Mouse (Mus musculus) embryo, embryonic 11 days (tissue): ENCODE measurements at regions not wholly inside any gene's neighbourhood (a gene's known extent, or its start where the extent isn't known, plus 50 kb on each side); places are given as distances from the start of the nearest gene placed in this dataset.

Experiments used
- DNase-seq: peaks from one replicate; pipeline ENCODE4 v3.0.0-alpha.2; 2015

GRCm38 (mm10) chr3:136442099-136442498 is 116.2 kb upstream of the Bank1 start:
- DNase-seq = no peak

GRCm38 (mm10) chr3:136439907-136440645 is 114.2 kb upstream of the Bank1 start:
- no peak for DNase-seq

GRCm38 (mm10) chr3:136439350-136439749 is 113.5 kb upstream of the Bank1 start:
- DNase-seq = no peak

- DNase-seq = no peak
These were observed 108.5 kb upstream of the Bank1 start for GRCm38 (mm10) chr3:136434407-136434806.

- no peak for DNase-seq
These were observed 106.2 kb upstream of the Bank1 start for GRCm38 (mm10) chr3:136432072-136432471.

- DNase-seq = no peak
These were observed 101.6 kb upstream of the Bank1 start for GRCm38 (mm10) chr3:136427427-136427826.

- DNase-seq = no peak
These were observed 100.8 kb upstream of the Bank1 start for GRCm38 (mm10) chr3:136426539-136427194.

GRCm38 (mm10) chr3:136421969-136422614 is 96.2 kb upstream of the Bank1 start:
- no peak for DNase-seq

- DNase-seq = no peak
These were observed 79.7 kb upstream of the Bank1 start for GRCm38 (mm10) chr3:136405606-136406005.

- no peak for DNase-seq
These were observed 57.4 kb upstream of the Bank1 start for GRCm38 (mm10) chr3:136383282-136383681.

- no peak for DNase-seq
These were observed 54.8 kb upstream of the Bank1 start for GRCm38 (mm10) chr3:136380644-136381043.

GRCm38 (mm10) chr3:136379741-136380398 is 54.0 kb upstream of the Bank1 start:
- no peak for DNase-seq

GRCm38 (mm10) chr3:136376893-136377292 is 51.0 kb upstream of the Bank1 start:
- DNase-seq = no peak
